Mouse (Mus musculus) thymus, adult 2 months (tissue): ENCODE results near the gene Mien1. TPM values are rescaled to one million over a fixed set of nuclear protein-coding genes. Genes with fewer than 3 reads are reported as not detected.

ENCODE experiments used
- DNase-seq: peaks from one replicate; pipeline ENCODE4 v3.0.0; 2021
- H3K27ac ChIP-seq: fragments of 200-500 bp; 2 replicates; pipeline ENCODE4 v1.5.1; 2012; ENCODE audit warnings: low read length, control low read depth; ENCODE audit not compliant: control insufficient read depth, insufficient read depth
- H3K27me3 ChIP-seq: fragments of 200-500 bp; 2 replicates; pipeline ENCODE4 v1.6.1; 2012; ENCODE audit warnings: mild to moderate bottlenecking, low read length, moderate library complexity, mixed read lengths; ENCODE audit not compliant: control insufficient read depth, insufficient read depth
- H3K36me3 ChIP-seq: fragments of 200-500 bp; 2 replicates; pipeline ENCODE4 v1.6.1; 2012; ENCODE audit warnings: mild to moderate bottlenecking, low read length, moderate library complexity; ENCODE audit not compliant: control insufficient read depth, insufficient read depth
- H3K4me1 ChIP-seq: fragments of 200-500 bp; replicated peaks from 2 replicates; pipeline ENCODE4 v1.6.1; 2012; ENCODE audit warnings: low read length; ENCODE audit not compliant: control insufficient read depth, insufficient read depth
- H3K4me3 ChIP-seq: fragments of 200-500 bp; 2 replicates; pipeline ENCODE4 v1.5.1; 2012; ENCODE audit warnings: mild to moderate bottlenecking, low read length, control low read depth, moderate library complexity; ENCODE audit not compliant: control insufficient read depth, insufficient read depth
- CTCF ChIP-seq: fragments of 200-500 bp; IDR thresholded peaks from 2 replicates; pipeline ENCODE4 v1.5.1; 2012; ENCODE audit warnings: mild to moderate bottlenecking, control low read depth, low read length, moderate library complexity, borderline replicate concordance; ENCODE audit not compliant: control insufficient read depth, poor library complexity, insufficient read depth; ENCODE audit errors: extremely low read depth
- POLR2A ChIP-seq: fragments of 200-500 bp; IDR thresholded peaks from 2 replicates; pipeline ENCODE4 v1.6.1; 2012; ENCODE audit warnings: mild to moderate bottlenecking, low read length, control low read depth, moderate library complexity; ENCODE audit not compliant: control insufficient read depth, poor library complexity, insufficient read depth; ENCODE audit errors: extremely low read depth
- WGBS: fragments of 180-500 bp; shearing (Covaris S2); methylation state at CpG from one replicate; pipeline ENCODE4 v1.1.7; 2018; 5-methylcytosine and 5-hydroxymethylcytosine counted together
- polyA plus RNA-seq: library from polyadenylated mRNA; depleted of rRNA; stranded (reverse); fragments of >200 nt; gene quantifications from 2 replicates; pipeline ENCODE4 v1.2.3, GENCODE M21; 2012

The Mien1 gene
- polyA plus RNA-seq, 1 experiment: 96.7 TPM

DNA sequence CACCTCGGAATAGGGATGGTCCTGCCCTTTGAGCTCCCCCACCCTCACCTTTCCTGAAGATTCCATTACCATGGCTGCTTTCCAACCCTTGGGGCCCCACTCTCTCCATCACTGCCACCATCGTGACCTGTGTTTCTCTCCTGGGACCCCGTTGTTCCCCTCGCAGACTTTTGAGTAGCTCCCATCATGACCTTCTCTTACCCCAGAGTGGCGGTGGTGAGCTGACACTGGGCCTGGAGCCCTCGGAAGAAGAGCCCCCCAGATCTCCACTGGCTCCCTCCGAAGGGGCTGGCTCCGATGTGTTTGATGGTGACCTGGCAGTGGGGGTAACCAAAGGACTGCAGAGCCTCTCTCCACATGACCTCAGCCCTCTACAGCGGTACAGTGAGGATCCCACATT lies 3.1 kb downstream of the Mien1 start:
- no peaks in the 10 kb centered on the region for H3K27me3 ChIP-seq
- DNase-seq: no peak
- H3K4me1 ChIP-seq: peaks cover 7% of the 10 kb centered on the region
- no peak overlapping the region for H3K27ac ChIP-seq
- 87% methylated on average over 9 of the region's 9 CpGs for WGBS
- peaks cover 4% of the 10 kb centered on the region; the same call in 1 of the 2 replicates for H3K36me3 ChIP-seq
- no peak for TF ChIP-seq CTCF
- no peak for TF ChIP-seq POLR2A
- H3K4me3 ChIP-seq: no peak overlapping the region

DNA sequence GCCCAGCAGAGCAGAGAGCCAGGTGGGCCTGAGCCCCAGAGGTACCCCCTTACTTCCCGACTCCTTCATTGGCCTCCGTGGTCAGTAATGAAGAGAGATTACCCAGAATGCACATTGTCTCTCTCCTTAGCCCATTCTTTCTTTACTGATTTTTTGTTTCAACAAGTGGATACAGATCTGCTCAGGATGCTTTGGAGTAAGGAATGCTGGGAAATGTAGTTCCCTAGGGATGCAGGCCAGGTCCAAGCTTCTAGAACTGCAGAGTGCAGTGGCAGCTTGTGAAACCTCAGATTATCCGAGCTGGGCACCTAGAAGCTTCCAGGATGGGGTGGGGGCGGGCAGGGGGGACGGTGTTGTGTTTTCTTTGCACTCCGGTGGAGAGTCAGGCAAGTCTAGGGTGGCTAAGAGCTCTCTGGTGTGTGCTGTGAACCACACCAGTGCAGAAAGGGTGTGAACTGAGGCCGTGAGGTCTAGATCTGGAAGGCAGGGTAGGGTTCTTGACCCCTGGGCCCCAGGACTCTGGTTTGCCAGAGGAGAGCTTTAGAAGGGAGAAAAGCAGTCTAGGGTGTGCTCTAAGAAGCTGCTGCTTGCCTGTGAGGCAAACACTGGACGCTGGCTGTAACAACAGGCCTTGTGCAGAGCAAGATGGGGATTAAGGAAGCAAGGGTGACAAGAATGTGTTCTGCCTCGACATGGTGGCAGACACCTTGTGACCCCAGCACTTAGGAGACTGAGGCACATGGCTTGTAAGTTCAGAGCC lies 6.9 kb downstream of the Mien1 start:
- no peak overlapping the region for H3K27ac ChIP-seq
- no peaks in the 10 kb centered on the region for H3K27me3 ChIP-seq
- no peaks in the 10 kb centered on the region for H3K4me1 ChIP-seq
- TF ChIP-seq CTCF (no peak), POLR2A (no peak)
- no peak for DNase-seq
- H3K36me3 ChIP-seq: no peaks in the 10 kb centered on the region
- H3K4me3 ChIP-seq: no peak overlapping the region
- WGBS: 86% methylated on average over 9 of the region's 9 CpGs

DNA sequence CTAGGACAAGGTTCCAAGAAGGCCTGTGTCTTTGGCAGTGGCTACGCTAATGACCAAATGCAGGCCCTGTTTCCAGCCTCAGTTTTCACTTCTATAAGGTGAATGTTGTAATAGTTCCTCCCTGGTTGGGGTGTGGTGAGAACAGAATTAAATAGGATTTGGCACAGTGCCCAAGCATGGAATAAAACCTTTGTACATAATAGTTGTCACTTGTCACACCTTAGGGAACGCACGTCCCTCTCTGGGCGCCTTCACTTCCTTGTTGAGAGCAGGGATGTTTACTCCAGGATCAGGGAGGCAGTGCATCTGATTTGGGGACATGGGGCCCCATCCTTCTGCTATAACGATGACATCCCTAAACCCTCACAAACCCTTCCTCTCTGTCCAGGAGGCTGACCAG lies 10.4 kb downstream of the Mien1 start:
- no peak overlapping the region for H3K4me3 ChIP-seq
- no peaks in the 10 kb centered on the region for H3K36me3 ChIP-seq
- no peaks in the 10 kb centered on the region for H3K27me3 ChIP-seq
- no peak for DNase-seq
- 92% methylated on average over 5 of the region's 5 CpGs for WGBS
- no peaks in the 10 kb centered on the region for H3K4me1 ChIP-seq
- no peak overlapping the region for H3K27ac ChIP-seq
- TF ChIP-seq CTCF: no peak
- TF ChIP-seq POLR2A: no peak

DNA sequence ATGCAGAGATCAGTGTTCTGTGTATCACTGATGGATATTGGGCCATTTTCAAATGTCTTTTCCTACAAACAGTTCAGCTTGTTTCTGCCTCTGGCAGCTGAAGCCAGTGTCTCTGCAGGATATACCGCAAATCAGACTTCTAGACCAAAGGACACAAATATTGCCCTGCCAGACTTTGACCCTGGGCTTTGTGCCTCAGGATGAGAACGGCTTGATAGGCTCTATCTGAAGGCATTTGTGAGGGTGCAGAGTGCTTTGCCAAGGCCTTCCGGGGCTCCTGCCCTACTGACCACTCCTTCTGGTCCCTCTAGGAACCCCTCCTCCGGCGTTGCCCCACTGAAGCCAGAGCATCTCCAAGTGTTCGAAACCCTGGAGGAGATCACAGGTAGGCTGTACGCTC lies 12.2 kb downstream of the Mien1 start:
- no peak for DNase-seq
- Histone ChIP-seq H3K36me3 (no peaks in the 10 kb centered on the region), H3K27ac (no peak overlapping the region), H3K27me3 (no peaks in the 10 kb centered on the region), H3K4me1 (no peaks in the 10 kb centered on the region), H3K4me3 (no peak overlapping the region)
- no peak for TF ChIP-seq POLR2A
- no peak for TF ChIP-seq CTCF
- WGBS: 94% methylated on average over 7 of the region's 7 CpGs

GRCm38 (mm10) chr11:98418939-98419547 lies 19.7 kb downstream of the Mien1 start:
- Histone ChIP-seq H3K36me3 (no peaks in the 10 kb centered on the region), H3K4me3 (no peak overlapping the region), H3K27ac (no peak overlapping the region), H3K4me1 (no peaks in the 10 kb centered on the region), H3K27me3 (no peaks in the 10 kb centered on the region; the same call in 1 of the 2 replicates)
- no peak for DNase-seq
- no peak for TF ChIP-seq CTCF
- no peak for TF ChIP-seq POLR2A
- WGBS: 85% methylated on average over 10 of the region's 10 CpGs

- DNase-seq: no peak
- Histone ChIP-seq H3K4me3 (no peak overlapping the region), H3K4me1 (no peaks in the 10 kb centered on the region), H3K27ac (no peak overlapping the region), H3K36me3 (no peaks in the 10 kb centered on the region), H3K27me3 (no peaks in the 10 kb centered on the region; the same call in none of the 2 replicates)
- WGBS: 78% methylated on average over 6 of the region's 6 CpGs
- no peak for TF ChIP-seq CTCF
- TF ChIP-seq POLR2A: no peak
Measured at GRCm38 (mm10) chr11:98418273-98418672, 20.5 kb downstream of the Mien1 start.

DNA sequence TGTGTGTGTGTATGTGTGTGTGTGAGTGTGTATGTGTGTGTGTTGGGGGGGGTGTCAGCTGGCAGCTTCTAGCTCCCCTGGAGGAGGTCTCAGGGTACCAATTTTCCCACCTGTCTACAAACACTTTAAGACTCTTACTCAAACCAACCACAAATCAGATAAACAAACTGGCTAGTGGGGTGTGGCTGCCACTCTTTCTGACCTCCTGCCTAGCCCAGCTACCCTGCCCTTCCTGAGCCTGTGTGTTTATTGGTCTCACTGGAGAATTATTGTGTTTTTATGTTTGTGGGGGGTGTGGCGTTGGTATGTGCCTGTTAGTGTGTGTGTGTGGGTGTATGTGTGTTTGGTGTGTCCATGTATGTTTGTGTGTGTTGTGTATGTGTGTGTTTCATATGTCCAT lies 21.7 kb downstream of the Mien1 start:
- DNase-seq: no peak
- Histone ChIP-seq H3K4me1 (peaks cover 5% of the 10 kb centered on the region; the same call in 1 of the 2 replicates), H3K27me3 (peaks cover 9% of the 10 kb centered on the region), H3K27ac (no peak overlapping the region), H3K36me3 (no peaks in the 10 kb centered on the region), H3K4me3 (no peak overlapping the region)
- no peak for TF ChIP-seq CTCF
- 83% methylated on average over 1 of the region's 1 CpGs for WGBS
